Mouse (Mus musculus) forebrain, embryonic 14.5 days (tissue): ENCODE measurements around the gene D7Ertd443e. TPM values are rescaled to one million over a fixed set of nuclear protein-coding genes. Genes with fewer than 3 reads are reported as not detected.

Experiments used
- ATAC-seq: fragments of 200-750 bp; cut with Nextera tagmentation; 2 replicates; pipeline ENCODE4 v1.8.0; 2017; ENCODE audit warnings: mild to moderate bottlenecking, moderate library complexity
- DNase-seq: peaks from one replicate; pipeline ENCODE4 v3.0.0-alpha.2; 2015; ENCODE audit warnings: low spot score
- H3K27ac ChIP-seq: fragments of 300-500 bp; sonication (generic); 2 replicates; pipeline ENCODE4 v1.5.1; 2014; ENCODE audit warnings: low read depth, mild to moderate bottlenecking, control low read depth, low read length, moderate library complexity
- H3K27me3 ChIP-seq: fragments of 300-500 bp; sonication (generic); replicated peaks from 2 replicates; pipeline ENCODE4 v1.6.1; 2014; ENCODE audit warnings: low read length, control low read depth, mixed read lengths; ENCODE audit not compliant: control insufficient read depth, insufficient read depth
- H3K36me3 ChIP-seq: fragments of 300-500 bp; sonication (generic); 2 replicates; pipeline ENCODE4 v1.6.1; 2014; ENCODE audit warnings: low read length, control low read depth; ENCODE audit not compliant: control insufficient read depth, insufficient read depth
- H3K4me1 ChIP-seq: fragments of 300-500 bp; sonication (generic); 2 replicates; pipeline ENCODE4 v1.6.1; 2014; ENCODE audit warnings: antibody characterized with exemption, low read length, control low read depth; ENCODE audit not compliant: control insufficient read depth, insufficient read depth
- H3K4me2 ChIP-seq: fragments of 300-500 bp; sonication (generic); 2 replicates; pipeline ENCODE4 v1.6.1; 2014; ENCODE audit warnings: mild to moderate bottlenecking, control low read depth, low read length
- H3K4me3 ChIP-seq: fragments of 300-500 bp; sonication (generic); 2 replicates; pipeline ENCODE4 v1.5.1; 2014; ENCODE audit warnings: low read depth, low read length, control low read depth
- H3K9ac ChIP-seq: fragments of 300-500 bp; sonication (generic); 2 replicates; pipeline ENCODE4 v1.6.1; 2014; ENCODE audit warnings: mild to moderate bottlenecking, low read length, control low read depth, moderate library complexity
- H3K9me3 ChIP-seq: fragments of 300-500 bp; sonication (generic); replicated peaks from 2 replicates; pipeline ENCODE4 v1.6.1; 2016; ENCODE audit warnings: low read length, control low read depth, mixed read lengths; ENCODE audit not compliant: control insufficient read depth
- WGBS: fragments of 180-500 bp; shearing (Covaris S2); extraction: QIAGEN DNeasy Blood & Tissue Kit; methylation state at CpG from one replicate; pipeline ENCODE4 v1.1.7; 2014; 5-methylcytosine and 5-hydroxymethylcytosine counted together
- polyA plus RNA-seq: library from polyadenylated mRNA; unstranded; fragments of >200 nt; fragmentation: Nextera tagmentation; extraction: Ambion mirVana; gene quantifications from 2 replicates; pipeline ENCODE4 v1.2.1, GENCODE M21; 2014

Gene D7Ertd443e
- polyA plus RNA-seq, 1 experiment from 2014 or later = not detected

DNA sequence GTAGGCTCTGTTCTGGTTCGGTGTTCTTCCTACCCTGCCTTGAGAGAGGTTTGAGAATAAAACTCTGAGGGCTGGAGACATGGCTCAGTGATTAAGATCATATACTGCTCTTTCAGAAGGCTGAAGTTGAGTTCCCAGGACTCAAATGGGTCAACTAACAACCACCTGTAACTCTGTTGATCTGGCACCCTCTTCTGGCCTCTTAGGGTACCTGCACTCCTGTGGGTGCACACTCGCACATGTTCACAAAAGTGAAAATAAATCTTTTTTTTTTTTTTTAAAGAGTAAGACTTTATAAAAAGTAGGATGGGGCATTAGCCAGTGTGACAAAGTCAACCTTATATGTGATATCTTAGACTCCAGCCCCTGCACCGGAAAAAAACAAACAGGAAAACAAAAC is 146.6 kb downstream of the D7Ertd443e start:
- Histone ChIP-seq H3K9ac (no peak overlapping the region), H3K27me3 (no peaks in the 10 kb centered on the region), H3K4me3 (no peak overlapping the region), H3K27ac (no peak overlapping the region), H3K4me2 (no peak overlapping the region), H3K36me3 (no peaks in the 10 kb centered on the region), H3K4me1 (no peaks in the 10 kb centered on the region), H3K9me3 (no peaks in the 10 kb centered on the region)
- ATAC-seq (no peak), DNase-seq (no peak)
- WGBS = 92% methylated on average over 3 of the region's 3 CpGs

- H3K9ac ChIP-seq = no peak overlapping the region
- H3K27me3 ChIP-seq = no peaks in the 10 kb centered on the region
- no peaks in the 10 kb centered on the region for H3K4me1 ChIP-seq
- H3K4me3 ChIP-seq = no peak overlapping the region
- H3K36me3 ChIP-seq = no peaks in the 10 kb centered on the region
- DNase-seq = no peak
- no peak overlapping the region for H3K27ac ChIP-seq
- no peak for ATAC-seq
- H3K9me3 ChIP-seq = no peaks in the 10 kb centered on the region
- 83% methylated on average over 2 of the region's 2 CpGs for WGBS
- H3K4me2 ChIP-seq = no peak overlapping the region
Measured at GRCm38 (mm10) chr7:134237356-134237755, 148.1 kb downstream of the D7Ertd443e start.

GRCm38 (mm10) chr7:134236727-134237126 is 148.7 kb downstream of the D7Ertd443e start:
- H3K36me3 ChIP-seq = no peaks in the 10 kb centered on the region
- H3K27me3 ChIP-seq = no peaks in the 10 kb centered on the region
- no peak overlapping the region for H3K9ac ChIP-seq
- H3K4me2 ChIP-seq = no peak overlapping the region
- no peaks in the 10 kb centered on the region for H3K4me1 ChIP-seq
- H3K27ac ChIP-seq = no peak overlapping the region
- H3K4me3 ChIP-seq = no peak overlapping the region
- ATAC-seq (no peak), DNase-seq (no peak)
- H3K9me3 ChIP-seq = no peaks in the 10 kb centered on the region

DNA sequence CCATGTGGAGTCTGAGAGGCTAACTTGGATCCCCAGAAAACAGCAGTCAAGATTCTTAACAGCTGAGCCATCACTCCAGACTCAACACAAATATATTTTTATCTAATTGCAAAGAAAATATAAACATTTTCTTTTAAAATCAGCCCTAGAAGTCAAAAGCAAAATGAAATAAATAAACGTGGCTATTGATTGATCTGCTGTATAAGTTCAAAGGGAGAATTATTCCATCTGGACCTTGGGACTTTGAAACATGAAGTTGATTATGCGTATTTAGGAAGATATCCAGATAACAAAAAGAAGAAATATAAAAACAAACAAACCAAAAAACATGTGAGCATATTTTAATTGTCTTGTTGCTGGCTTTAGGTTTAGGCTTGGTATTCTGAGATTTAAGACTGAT is 149.9 kb downstream of the D7Ertd443e start:
- Histone ChIP-seq H3K4me1 (no peaks in the 10 kb centered on the region), H3K36me3 (no peaks in the 10 kb centered on the region), H3K27ac (no peak overlapping the region), H3K9ac (no peak overlapping the region), H3K4me2 (no peak overlapping the region), H3K4me3 (no peak overlapping the region), H3K9me3 (no peaks in the 10 kb centered on the region), H3K27me3 (no peaks in the 10 kb centered on the region)
- 86% methylated on average over 2 of the region's 2 CpGs for WGBS
- no peak for DNase-seq
- ATAC-seq = no peak

DNA sequence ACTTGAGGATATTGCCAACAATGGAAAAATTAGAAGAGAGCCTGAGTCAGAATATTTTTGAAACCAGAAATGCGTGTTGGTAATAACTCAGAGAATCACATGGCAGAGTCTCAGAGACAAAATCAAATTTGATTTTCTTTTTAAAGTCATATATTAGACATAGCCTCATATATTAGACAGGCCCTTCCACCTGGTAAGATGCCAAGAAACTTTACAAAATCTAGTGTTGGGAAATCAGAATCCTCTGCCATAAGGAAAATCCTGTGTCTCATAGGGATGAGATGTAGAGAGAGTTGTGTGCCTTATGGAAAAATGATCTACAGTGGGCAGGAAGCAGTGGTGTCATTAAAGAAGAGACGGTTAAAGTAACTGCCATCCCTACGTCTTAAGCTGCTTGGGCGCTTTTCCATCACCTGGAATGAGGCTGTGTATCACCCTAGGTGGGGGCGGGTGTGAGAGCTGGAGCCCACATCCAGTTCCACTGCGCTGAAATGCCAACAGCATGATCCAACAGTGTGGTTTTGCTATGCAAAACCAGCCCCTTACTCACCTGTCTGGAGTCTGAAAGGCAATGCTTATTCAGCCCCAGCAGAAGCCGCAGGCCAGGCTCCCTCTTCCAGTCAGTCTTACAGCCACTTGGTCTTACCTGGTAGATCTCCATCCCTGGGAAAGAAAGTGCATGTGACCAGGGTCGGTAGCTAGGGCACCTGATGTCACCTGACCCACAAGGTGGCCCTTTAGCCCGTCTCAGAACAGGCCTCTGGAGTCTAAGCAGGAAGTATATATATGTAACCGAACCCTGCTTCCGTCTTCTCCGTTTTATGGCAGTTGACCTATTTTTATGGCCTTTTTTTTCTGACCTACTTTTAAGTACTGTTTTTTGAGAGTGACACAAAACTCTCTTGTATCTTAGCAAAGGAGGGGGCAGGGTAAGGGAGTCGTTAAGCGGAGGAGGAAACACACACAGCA is 153.8 kb downstream of the D7Ertd443e start, which contains the start of gene Adam12:
TSS of gene Adam12 (minus strand) at position 769 of the 969 bp plus-strand sequence.
- no peaks in the 10 kb centered on the region for H3K27me3 ChIP-seq
- no peak within 1 kb of the TSS for H3K9ac ChIP-seq
- H3K4me2 ChIP-seq = no peak within 1 kb of the TSS
- DNase-seq (no peak), ATAC-seq (no peak)
- H3K4me3 ChIP-seq = no peak within 1 kb of the TSS
- WGBS = 73% methylated on average over 14 of the region's 14 CpGs
- H3K4me1 ChIP-seq = peaks cover 3% of the 10 kb centered on the region; the same call in 1 of the 2 replicates
- no peak within 1 kb of the TSS for H3K27ac ChIP-seq
- H3K9me3 ChIP-seq = no peaks in the 10 kb centered on the region
- H3K36me3 ChIP-seq = no peaks in the 10 kb centered on the region

DNA sequence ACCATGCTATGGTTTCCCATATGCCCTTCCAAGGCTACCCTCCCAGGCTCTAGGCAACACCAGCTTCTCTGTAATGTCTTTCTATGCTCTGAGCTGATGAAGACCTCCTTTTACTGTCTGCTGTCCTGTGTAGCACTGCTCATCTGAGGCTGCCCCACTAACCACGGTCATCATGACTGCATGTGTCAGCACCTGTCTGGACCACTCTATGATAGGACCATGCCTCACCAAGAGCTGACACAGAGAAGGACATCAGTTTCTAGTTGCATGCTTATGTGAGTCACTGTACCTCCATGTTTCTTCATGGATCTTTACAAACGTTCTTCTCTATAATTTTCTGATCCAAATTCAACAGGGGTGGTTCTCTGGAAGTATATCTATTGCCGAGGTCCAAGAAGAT is 154.8 kb downstream of the D7Ertd443e start:
- Histone ChIP-seq H3K27me3 (peaks cover 6% of the 10 kb centered on the region; the same call in 1 of the 2 replicates), H3K4me2 (no peak overlapping the region), H3K9me3 (no peaks in the 10 kb centered on the region), H3K4me1 (peaks cover 3% of the 10 kb centered on the region; the same call in 1 of the 2 replicates), H3K27ac (no peak overlapping the region), H3K36me3 (no peaks in the 10 kb centered on the region), H3K4me3 (no peak overlapping the region), H3K9ac (no peak overlapping the region)
- ATAC-seq (no peak), DNase-seq (no peak)
- WGBS = 88% methylated on average over 3 of the region's 3 CpGs

- H3K4me2 ChIP-seq = no peak overlapping the region
- H3K9ac ChIP-seq = no peak overlapping the region
- H3K36me3 ChIP-seq = no peaks in the 10 kb centered on the region
- H3K4me3 ChIP-seq = no peak overlapping the region
- no peaks in the 10 kb centered on the region for H3K9me3 ChIP-seq
- no peak overlapping the region for H3K27ac ChIP-seq
- DNase-seq = no peak
- no peak for ATAC-seq
- H3K27me3 ChIP-seq = peaks cover 6% of the 10 kb centered on the region; the same call in 1 of the 2 replicates
- 84% methylated on average over 2 of the region's 2 CpGs for WGBS
- peaks cover 3% of the 10 kb centered on the region; the same call in 1 of the 2 replicates for H3K4me1 ChIP-seq
Measured at GRCm38 (mm10) chr7:134229899-134230298, 155.6 kb downstream of the D7Ertd443e start.

DNA sequence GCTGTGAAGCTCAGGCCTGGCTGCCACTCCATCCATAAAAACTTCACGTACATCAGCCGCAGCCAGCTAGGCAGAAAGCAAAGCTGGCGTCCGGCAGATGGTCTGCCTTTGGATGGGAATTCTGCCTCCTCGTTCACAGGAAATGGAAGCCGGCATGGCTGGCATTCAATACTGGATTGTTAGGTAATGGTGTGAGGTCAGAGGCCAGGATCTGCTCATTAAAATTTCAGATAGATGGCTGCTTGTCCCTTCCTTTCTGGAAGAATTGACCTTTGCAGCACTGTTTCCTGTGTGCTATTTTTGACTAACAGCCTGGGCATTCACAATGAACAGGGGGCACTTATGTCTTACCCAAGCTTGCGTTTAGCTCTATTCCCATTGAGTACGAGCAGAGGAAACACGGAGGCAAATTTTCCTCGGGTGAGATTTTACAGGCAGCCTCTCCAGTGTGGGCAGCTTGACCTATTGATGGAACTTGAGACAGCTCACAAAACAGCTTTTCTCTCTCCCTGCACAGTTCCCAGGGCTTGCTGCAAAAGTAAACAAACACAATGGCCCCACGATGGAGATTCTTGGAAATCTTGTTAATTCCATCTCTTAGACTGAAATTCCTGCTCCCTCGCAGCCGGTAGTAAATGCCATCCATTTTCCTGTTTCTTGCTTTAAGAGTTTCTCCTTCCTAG is 157.5 kb downstream of the D7Ertd443e start:
- no peak overlapping the region for H3K27ac ChIP-seq
- H3K9me3 ChIP-seq = no peaks in the 10 kb centered on the region
- H3K27me3 ChIP-seq = peaks cover 6% of the 10 kb centered on the region; the same call in 1 of the 2 replicates
- no peak overlapping the region for H3K4me3 ChIP-seq
- DNase-seq (peak; percentile 67), ATAC-seq (no peak)
- H3K4me1 ChIP-seq = peaks cover 8% of the 10 kb centered on the region; the same call in 1 of the 2 replicates
- H3K36me3 ChIP-seq = no peaks in the 10 kb centered on the region
- 45% methylated on average over 13 of the region's 13 CpGs for WGBS
- H3K9ac ChIP-seq = no peak overlapping the region
- no peak overlapping the region for H3K4me2 ChIP-seq
